Mouse (Mus musculus): ENCODE measurements at regions not wholly inside any gene's neighbourhood (a gene's known extent, or its start where the extent isn't known, plus 50 kb on each side); places are given as distances from the start of the nearest gene placed in this dataset.

DNA sequence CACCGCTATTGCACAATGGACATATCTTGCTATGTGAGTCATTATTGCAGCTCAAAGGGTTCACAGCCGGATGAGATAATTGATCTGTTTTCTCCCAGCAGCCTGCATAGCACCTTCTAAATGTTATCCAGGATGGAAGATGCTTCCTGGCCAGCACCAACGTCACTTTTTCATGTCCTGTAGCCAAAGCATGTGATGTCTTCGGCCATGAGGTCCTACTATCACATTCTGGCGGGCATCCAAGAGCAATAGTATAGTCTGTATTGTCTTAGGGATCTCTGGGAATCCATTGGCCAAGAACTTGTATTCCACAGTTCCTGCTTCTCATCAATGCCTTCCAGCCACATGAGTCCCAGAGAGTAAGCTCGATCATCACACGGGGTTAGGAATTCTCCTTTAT is 70.6 kb downstream of the Npy start:
- DNase-seq = no peak

DNA sequence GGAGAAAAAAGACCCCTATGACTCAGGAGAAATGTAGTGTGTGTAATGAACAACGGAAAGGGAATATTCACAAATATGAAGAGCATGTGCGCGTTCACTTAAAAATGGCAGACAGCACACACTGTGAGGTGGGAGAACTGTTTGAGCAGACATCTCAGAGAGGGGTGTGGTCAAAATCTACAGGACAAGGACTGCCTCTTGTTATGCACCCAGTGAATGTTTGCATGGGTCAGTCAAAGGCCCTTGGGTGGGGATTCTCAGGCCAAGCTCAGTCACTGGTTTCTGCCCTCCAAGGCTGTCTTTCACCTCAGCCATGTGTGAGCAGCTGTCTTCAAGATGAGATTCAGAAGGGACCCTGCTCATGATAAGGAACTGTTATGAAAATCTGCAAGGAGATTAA is 76.6 kb downstream of the Npy start:
- DNase-seq = no peak

DNA sequence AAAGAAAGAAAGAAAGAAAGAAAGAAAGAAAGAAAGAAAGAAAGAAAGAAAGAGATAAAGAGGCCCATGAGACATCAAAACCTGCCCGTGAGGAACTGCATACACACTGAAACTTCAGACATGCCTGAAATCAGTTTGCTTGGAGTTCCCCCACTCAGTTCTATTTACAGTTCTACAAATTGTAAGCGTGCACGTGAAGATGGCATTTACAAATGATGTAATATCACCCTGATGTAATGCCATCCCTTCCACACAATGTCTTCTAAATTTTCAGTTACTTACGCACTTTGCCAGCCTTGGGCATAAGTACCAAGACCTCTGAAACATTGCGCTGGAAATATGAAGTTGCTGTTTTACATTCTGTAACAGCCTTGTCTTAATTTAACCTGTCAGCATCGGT is 79.0 kb downstream of the Npy start:
- DNase-seq = no peak

DNA sequence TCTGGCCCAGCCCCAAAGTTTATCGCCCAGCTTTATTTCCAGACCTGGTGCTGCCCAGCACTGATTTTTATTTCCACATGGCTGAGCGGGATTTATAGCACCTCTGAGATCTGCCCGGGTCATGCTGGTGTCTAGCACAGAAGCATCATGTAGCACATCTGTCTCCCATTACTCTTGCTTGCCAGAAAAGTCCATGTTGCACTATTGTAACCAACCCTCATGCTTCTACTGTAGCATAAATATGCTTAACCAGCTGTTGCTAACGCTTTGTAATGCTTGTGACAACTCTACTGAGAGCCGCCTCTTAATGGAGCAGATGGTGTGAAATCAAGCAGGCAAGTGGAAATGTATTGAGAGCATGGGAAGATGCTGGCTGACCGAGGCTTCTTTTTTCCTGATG is 81.5 kb downstream of the Npy start:
- DNase-seq = peak; percentile 51

DNA sequence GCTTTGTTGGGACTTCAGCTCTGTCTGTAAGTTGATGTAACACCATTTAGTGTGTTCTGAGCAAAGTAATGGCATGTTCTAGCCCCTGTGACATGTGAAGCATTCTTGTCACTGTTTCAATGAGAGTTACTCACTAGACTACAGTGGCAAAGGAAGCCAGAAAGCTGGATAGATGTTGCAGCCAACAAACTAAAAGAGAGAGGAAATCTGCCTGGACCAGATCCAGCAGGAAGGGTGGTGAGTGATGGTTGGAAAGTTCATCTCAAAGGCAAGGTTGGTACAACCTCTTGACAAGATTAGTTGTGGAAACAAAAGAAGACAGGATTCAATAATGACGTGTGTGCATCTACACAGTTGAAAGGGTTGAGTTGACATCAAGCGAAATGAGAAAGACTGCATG is 83.9 kb downstream of the Npy start:
- DNase-seq = peak; percentile 17

DNA sequence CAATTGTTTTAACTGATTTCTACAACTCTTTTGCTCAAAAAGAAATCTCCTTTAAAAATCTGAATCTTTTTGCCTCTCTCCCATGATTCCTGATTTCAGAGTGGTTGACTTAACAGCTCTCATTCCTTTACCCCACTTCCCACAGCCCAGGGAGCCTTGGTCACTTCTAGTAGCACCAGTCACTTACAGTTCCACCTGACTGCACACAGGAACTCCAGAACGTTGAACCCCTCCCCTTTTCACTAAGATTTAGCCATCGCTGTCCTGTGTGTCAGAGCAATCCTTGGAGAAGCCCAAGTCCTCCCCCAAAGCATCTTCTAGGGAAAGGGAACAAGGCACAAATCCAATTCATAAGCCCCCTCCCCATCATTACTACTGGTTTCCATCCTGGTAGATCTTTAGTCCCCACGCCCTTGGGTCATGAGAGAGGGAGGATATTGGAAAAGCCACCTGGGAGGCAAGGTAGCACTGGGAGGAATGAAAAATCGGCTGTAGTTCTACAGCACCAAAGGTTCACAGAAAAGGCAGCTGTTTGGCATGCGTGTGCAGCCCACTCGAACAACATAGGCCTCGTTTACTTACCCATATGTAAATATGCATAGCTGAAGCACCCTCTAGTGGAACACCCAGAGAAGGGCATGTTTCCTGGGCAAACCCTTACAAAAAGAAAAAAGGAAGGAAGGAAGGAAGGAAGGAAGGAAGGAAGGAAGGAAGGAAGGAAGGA is 96.7 kb downstream of the Npy start:
- DNase-seq = peak; percentile 61

DNA sequence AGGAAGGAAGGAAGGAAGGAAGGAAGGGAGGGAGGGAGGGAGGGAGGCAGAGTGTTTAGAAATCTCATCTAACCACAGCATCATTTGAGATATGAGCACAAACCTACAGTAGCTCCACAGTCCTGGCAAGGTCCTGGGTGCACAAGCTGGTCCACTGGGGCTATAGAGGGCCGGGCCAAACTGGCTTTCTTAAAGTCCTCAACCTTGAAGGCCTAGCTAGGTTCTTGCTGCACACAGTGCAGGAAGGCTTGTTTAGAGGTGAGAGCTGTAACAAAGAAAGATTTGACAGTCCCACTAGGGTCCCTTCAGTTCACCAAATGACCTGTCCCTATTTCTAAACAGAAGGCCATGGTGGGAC is 97.3 kb downstream of the Npy start:
- DNase-seq = no peak

DNA sequence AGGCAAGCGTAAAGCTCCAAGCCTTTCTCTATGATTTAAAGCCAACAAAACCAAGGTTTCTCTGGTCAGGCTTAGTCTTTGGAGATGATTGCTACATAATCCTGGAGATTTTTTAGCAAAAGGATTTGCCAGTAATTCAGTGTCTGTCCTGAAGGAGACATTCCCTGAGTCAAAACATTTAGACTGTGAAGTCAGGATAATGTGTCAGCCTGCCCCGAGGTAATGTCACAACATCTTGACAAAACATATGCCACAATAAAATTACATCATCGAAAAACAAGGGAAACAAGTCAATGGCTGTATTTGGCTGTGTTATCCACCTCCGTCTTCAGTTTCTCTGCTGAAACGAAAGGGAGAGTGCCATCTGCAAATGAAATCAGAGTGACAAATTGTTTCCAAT is 101.8 kb downstream of the Npy start:
- DNase-seq = no peak

DNA sequence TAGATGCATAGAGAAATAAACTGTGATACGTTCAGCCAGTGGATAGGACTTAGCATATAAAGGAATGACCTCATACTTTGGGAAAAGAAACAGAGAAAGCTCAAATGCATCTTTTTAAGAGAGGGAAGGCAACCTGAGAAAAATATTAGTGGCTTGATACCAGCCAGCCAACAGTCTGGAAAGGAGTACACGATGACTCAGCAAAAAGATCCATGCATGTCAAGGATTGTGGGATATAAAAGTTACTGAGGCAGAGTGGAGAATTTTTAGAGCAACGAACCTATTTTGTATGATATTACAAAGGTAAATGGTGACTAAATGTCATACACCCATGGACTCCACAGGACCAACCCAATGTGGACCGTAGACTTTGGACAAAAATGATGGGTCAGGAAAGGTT is 105.6 kb downstream of the Npy start:
- no peak for DNase-seq

DNA sequence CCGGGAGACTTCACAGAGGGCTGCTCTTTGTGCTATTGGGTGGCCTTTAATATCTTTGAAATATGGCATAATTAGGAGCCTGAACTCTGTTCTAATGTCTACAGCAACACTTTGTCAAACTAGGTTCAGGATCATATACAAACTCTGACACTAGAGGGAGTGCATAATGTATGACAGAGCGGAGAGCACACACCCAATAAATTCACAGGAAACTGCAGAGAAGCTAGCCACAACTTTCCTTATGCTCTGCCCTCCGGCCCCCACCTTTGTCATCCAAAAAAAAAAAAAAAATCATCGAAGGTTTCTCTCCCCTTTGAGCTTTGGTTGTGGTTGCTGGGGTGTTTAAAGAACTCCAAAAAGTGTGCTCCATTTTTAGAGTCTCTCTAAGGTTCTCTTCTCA is 107.6 kb downstream of the Npy start:
- peak; percentile 18 for DNase-seq

DNA sequence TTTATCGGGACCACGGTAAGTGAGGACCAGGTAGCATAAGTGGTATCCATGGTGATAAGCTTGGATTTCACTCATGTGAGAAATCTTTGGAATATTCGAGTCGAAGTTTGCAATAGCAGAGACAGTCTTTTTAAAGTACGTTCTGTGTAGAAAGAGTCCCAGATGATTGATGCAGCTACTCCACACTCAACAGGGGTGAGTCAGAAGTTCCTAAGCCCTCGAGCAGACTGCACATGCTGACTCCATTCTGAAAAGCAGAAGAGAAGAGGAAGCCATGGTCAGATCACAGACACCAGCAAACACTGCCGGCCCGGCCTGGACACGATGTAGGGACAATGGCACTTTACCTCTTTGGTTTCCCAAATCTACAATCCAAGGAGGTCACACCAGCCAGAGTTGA is 120.6 kb downstream of the Npy start:
- no peak for DNase-seq

DNA sequence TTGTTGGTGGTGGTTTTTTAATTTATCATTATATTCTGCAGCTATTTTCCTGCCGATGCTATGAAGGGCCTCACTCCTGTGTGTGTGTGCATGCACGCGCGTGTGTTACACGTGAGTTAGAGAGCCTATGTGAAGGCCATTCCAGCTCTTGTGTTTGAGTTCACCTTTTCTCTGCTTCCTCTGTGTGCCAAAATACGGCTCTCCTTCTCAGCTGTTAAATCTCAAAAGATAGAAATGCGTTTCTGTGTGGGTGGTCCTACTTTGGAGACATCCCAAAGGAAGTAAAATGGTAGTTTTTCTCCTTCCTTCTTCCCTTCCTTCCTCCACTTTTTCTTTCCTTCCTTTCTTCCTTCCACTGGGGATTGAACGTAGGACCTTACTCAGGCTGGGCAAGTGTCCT is 136.4 kb downstream of the Npy start:
- no peak for DNase-seq

DNA sequence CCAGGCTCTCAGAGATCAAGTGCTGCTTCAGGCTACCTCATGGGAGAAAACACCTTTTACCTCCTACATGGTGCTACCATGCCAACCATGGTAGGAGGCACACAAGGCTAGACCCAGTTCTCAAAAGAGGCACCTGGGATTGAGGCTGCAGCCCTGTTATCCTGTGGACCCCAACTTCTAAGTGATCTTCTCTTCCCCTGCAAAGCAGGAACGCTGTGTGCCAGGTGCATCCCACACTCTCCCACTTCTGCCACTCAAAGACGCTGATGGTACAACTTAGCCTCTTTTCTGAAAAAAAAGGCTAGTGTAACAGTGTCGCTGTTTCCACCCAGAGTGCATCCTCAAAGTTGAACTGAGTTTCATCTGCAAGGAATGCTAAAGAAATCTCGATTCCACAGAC is 138.7 kb downstream of the Npy start:
- no peak for DNase-seq

DNA sequence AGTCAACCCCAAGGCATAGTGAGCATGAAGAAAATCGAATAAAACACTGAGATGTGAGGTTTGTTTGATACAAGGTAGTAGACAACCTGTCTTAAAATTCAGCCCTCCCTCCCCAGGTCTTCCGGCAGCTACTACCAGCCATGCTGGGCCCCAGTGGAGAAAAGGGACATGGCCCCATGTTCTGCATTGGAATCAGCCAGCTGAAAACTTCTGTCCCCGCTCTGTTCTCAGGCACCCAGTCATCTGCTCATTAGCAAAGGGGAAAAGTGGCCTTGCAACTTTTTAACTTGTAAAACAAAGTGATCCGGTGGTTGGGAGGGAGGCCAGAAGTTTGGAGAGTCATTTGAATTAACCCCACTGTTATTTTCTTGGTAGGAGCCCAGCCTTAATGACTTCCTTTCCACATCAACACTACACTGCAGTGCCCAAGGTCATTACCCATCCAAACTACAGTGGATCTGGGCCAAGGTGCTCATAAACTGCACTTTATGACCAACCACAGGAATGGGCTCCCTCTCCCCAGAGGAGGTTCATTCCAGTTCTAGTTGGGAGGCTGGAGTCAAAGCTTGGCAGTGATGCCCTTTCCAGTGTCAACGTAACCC is 143.5 kb downstream of the Npy start:
- peak; percentile 72 for DNase-seq

DNA sequence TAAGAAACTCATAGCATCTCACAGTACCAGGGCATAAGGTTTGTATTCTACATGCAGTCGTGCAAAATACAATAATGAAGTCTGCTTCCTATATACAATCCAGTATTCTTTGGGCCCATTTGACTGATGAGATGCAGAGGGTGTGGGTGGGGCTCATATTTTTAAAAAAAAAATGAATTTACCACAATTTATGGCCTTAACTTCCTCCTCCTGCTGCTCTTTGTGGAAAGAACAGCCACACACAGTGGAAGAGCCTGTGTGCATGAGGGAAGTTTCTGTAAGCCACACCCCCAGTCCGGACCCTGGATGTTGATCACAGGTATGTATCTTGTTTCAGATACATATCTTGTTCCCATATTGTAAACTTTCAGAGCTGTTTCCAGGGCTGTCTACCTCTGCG is 143.5 kb upstream of the Mpp6 start:
- DNase-seq = no peak

DNA sequence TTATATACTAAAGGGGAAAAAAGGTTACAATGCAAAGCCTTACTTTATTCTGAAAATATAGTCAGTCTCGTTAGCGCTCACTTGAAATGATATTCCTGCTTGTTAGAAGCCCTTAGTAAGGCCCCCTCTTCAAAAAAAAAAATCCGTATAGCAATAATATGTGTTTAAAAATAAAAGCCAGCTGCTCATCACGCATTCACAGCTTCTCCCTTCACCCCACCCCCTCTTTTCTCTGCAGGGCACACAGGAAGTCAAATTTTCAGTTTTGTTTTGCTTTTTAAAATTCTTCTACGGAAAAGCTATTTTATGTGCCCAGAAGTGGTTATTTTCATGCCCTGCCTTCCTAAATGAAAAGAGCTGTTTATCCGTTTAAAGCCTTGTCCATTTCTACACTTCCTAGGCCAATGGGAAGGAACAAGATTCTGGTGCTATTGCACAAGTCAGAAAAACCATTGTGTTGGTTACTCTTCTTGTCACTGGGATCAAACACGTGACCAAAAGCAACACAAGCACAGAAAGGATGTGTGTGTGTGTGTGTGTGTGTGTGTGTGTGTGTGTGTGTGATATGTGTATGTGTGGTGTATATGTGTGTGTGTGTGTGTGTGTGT is 136.7 kb upstream of the Mpp6 start:
- DNase-seq = no peak

DNA sequence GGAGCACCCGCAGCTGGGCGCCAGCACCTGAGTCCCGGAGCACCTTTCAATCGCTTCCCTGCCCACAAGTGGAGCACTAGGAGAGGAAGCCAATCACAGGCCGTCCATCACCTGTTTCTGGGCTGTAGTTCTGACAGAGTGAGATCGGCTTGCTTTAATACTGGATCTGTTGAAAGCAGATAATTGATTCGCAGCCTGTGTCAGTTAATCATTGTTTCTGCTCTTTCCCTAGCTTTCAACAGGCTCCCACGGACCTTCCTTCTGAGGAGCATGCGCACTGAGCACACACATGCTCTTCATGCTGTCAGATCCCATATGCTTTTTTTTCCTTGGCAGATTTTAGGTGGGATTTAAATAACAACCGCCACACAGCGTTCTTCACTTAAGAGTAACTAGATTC is 132.3 kb upstream of the Mpp6 start:
- peak; percentile 33 for DNase-seq

DNA sequence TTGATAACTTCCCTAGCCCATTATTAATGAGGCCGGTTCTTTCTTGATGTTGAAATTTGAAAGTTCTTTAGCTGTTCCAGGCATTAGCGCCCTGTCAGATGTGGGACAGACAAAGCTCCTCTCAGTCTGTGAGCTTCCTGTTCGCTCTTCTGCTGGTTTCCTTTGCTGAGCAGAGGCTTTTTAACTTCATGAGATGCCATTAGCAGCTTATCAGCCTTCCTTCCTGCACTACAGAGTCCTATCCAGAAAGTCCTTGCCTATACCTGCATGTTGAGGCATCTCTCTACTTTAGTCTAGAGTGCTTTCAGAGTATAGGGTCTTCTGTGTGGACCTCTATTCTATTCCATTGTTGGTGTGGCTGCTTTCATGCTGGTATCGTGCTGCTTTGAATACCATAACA is 126.3 kb upstream of the Mpp6 start:
- DNase-seq = no peak

DNA sequence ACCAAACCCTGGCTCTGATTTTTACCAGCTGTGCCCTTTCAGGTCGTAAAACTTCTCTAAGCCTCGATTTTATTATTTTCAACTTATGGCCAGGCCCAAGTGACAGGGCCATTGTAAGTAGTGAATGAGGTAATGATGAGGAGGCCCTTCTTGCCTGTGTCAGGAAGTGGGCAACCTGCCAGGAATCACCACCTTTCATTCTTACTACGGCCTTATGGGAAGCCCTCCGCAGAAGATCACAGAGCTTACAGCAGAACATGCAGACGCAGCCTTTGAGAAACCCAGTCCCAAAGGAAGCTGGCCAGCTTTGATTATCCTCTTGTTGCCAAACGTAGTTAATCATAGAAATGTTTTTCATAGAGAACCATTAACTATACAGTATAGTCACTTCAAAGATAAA is 124.9 kb upstream of the Mpp6 start:
- peak; percentile 82 for DNase-seq

DNA sequence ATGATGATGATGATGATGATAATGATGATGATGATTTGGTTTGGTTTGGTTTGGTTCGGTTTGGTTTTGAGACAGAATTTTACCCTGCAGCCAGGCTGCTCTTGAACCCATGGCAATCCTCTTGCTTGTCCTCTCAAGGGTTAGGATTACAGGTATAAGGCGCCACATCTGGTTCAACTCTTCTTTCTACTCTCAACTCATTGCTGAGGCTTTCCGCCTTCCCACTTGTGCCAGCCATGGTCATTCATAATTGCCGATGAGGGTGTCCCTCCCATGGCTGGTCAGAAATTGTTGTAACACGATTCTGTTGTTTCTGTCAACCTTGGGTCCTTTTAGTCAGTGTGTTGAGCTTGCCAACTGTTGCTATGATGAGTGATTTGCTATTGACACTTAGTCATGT is 122.9 kb upstream of the Mpp6 start:
- DNase-seq = no peak

DNA sequence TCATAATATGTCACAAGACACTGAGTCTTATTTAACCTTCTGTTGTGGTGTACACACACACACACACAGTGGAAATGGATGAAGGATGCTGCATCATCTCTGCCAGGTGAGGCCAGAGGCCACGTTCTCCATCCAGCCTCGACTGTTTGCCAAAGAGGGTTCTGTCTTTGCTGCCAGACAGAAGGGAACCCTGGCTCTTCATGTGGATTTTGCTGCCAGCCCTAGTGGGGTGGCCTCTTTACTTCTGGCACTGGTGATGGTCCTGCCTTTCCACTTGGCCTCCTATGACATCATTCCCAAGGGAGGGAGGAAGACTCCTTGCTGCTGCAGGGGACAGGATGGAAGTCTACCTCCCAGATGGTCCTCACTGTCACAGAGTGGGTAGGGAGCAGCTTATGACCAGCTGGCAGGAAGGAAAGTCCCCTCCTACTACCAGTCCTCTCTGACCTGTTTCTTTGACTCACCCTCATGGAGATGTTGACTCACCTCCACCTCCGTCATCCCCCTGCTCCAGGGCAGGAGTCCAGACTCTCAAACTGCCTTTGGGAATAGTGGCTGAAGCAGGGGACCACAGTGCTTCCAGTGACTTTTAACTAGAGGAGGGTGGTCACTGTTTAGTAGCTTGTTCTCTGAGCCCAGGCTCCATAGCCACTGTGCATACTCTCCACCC is 122.4 kb upstream of the Mpp6 start:
- DNase-seq = no peak

DNA sequence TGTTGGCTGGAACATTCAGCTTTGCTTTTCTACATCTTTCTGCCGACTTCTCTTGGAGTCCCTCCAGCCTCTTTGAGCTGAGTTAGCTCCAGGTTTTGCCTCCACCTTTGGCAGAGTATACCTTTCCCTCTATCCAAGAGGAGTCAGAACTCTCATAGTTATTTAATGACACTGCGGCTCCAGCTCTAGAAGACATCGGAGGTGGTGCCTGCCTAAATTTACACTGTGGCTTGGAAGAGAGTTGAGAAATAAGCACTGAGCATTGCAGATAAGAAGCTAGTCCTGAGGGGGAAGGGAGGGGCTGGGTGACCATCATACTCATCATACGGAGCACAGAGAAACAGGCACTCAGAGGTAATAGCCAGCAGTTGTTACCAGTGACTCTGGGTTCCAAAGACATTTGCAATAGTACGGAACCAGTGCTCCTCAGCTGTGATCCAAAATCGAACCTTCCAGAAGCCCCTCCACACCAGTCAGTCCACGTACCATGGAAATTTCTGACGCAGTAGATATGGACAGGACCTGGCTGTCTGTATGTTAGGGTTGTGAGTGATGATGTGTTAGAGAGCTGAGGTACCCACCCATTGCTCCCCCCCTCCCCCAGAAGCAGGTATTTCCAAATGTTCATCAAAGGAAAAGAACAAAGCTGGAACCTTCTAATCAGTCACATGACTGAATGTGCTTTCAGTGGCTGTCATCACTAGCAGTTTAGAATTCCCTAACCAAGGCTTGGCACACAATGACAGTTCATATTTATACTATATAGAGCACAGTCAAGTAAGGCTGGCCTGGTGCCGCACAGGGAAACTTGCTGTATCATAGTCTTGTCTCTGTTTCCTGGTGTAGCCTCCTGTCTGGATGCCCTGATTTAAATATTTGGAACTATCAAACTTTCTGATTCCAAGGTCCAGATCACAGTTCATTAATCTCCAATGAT is 120.2 kb upstream of the Mpp6 start:
- DNase-seq = no peak

DNA sequence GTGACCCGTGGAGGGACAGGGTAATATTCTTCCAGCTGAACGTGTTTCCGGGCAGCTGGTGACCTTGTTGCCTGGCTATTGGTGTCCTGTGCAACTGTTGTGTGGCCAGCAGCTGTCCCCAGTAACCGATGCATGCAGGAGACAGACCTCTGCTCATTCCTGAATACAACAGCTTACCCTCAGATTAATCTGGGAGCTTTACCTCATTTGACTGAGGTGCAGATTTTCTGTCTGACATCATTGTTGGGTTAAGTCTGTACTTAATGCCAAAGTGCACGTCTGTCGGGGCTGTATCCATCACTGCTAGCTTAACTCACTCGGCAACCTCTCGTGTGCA is 119.6 kb upstream of the Mpp6 start:
- peak; percentile 24 for DNase-seq

All from kidney, postnatal 10 days (tissue).